Mouse (Mus musculus) ES-Bruce4 (cell line): Measurements from ENCODE around the gene Hspa12b.

Experiments used
- CTCF ChIP-seq: IDR thresholded peaks from one replicate; pipeline ENCODE4 v1.8.1; 2011; ENCODE audit warnings: low read depth, low read length
- POLR2A ChIP-seq: IDR thresholded peaks from one replicate; pipeline ENCODE4 v1.8.1; 2011; ENCODE audit warnings: low read length; ENCODE audit not compliant: insufficient read depth

DNA sequence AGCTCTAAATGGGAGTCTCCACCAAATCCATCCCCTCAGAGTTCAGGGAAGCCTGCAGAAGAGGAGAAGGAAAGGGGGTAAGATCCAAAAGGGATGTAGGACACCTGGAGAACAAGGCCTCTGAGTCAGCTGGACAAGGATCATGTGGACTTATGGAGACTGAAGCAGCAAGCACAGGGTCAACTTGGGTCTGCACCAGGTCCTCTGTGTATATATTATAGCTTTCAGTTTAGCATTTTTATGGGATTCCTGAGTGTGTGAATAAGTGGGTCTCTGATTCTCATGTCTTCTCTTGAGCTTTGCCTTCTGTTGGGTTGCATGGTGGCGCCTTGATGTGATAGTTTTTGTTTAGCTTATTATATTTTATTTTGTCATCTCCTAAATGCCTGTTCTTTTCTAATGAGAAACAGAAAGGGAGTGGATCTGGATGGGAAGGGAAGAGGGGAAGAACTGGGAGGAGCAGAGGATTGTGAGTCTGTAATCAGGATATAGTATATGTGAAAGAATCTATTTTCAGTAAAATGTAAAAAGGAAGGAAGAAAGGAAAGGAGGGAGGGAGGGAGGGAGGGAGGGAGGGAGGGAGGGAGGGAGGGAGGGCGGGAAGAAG, 8.0 kb upstream of the Hspa12b start:
- no peak for TF ChIP-seq CTCF
- TF ChIP-seq POLR2A: no peak
